Mouse (Mus musculus): Measurements from ENCODE around the gene Gtf2ird1. TPM values are rescaled to one million over a fixed set of nuclear protein-coding genes. Genes with fewer than 3 reads are reported as not detected.
A peak's percentile ranks its signal among the peaks of the same experiment; 100 is the strongest.

Gene Gtf2ird1
- polyA plus RNA-seq, 1 experiment from 2014 or later: 50.9 TPM

GRCm38 (mm10) chr5:134314688-134315622 lies 141.6 kb downstream of the Gtf2ird1 start, which contains the start of gene Gtf2i:
Gene Gtf2i, minus strand, starts transcription at chr5:134314760.
- peaks cover 17% of the 10 kb centered on the region for H3K36me3 ChIP-seq (ENCODE audit: control insufficient read depth, insufficient read depth, low read length)
- WGBS: under 1% methylated on average over 40 of the region's 40 CpGs
- H3K27me3 ChIP-seq (replicated peaks; ENCODE audit: control insufficient read depth, insufficient read depth, low read length): no peaks in the 10 kb centered on the region
- peak within 1 kb of the TSS; percentile 99 for H3K27ac ChIP-seq (ENCODE audit: low read depth, low read length)
- no peaks in the 10 kb centered on the region for H3K9me3 ChIP-seq (replicated peaks; ENCODE audit: control insufficient read depth, low read length)
- H3K4me3 ChIP-seq (ENCODE audit: low read depth, low read length): peak within 1 kb of the TSS; percentile 89
- H3K9ac ChIP-seq (ENCODE audit: low read length): peak within 1 kb of the TSS; percentile 100
- DNase-seq (ENCODE audit: low spot score) (peak; percentile 99), ATAC-seq (peak; percentile 92)
- H3K4me1 ChIP-seq (ENCODE audit: control insufficient read depth, insufficient read depth, low read length): peaks cover 17% of the 10 kb centered on the region
- peak within 1 kb of the TSS; percentile 74 for H3K4me2 ChIP-seq (ENCODE audit: low read length)

- ATAC-seq: peak; percentile 40
- Histone ChIP-seq H3K9me3 (replicated peaks; ENCODE audit: control insufficient read depth, low read length) (no peaks in the 10 kb centered on the region), H3K4me2 (ENCODE audit: low read length) (peak overlapping the region; percentile 74), H3K27ac (ENCODE audit: low read depth, low read length) (peak overlapping the region; percentile 99), H3K9ac (ENCODE audit: low read length) (peak overlapping the region; percentile 100), H3K4me1 (ENCODE audit: control insufficient read depth, insufficient read depth, low read length) (peaks cover 17% of the 10 kb centered on the region), H3K4me3 (ENCODE audit: low read depth, low read length) (peak overlapping the region; percentile 89), H3K36me3 (ENCODE audit: control insufficient read depth, insufficient read depth, low read length) (peaks cover 25% of the 10 kb centered on the region), H3K27me3 (replicated peaks; ENCODE audit: control insufficient read depth, insufficient read depth, low read length) (no peaks in the 10 kb centered on the region)
- no peak for DNase-seq (ENCODE audit: low spot score)
- under 1% methylated on average over 49 of the region's 64 CpGs for WGBS
These were observed 142.3 kb downstream of the Gtf2ird1 start for GRCm38 (mm10) chr5:134314068-134314674.

GRCm38 (mm10) chr5:134313451-134314067 lies 143.0 kb downstream of the Gtf2ird1 start:
- peak overlapping the region; percentile 100 for H3K9ac ChIP-seq (ENCODE audit: low read length)
- peak; percentile 98 for DNase-seq (ENCODE audit: low spot score)
- WGBS: 1% methylated on average over 61 of the region's 68 CpGs
- peak overlapping the region; percentile 74 for H3K4me2 ChIP-seq (ENCODE audit: low read length)
- no peaks in the 10 kb centered on the region for H3K27me3 ChIP-seq (replicated peaks; ENCODE audit: control insufficient read depth, insufficient read depth, low read length)
- peak overlapping the region; percentile 89 for H3K4me3 ChIP-seq (ENCODE audit: low read depth, low read length)
- H3K4me1 ChIP-seq (ENCODE audit: control insufficient read depth, insufficient read depth, low read length): peaks cover 17% of the 10 kb centered on the region
- H3K9me3 ChIP-seq (replicated peaks; ENCODE audit: control insufficient read depth, low read length): no peaks in the 10 kb centered on the region
- peak; percentile 74 for ATAC-seq
- peak overlapping the region; percentile 99 for H3K27ac ChIP-seq (ENCODE audit: low read depth, low read length)
- H3K36me3 ChIP-seq (ENCODE audit: control insufficient read depth, insufficient read depth, low read length): peaks cover 26% of the 10 kb centered on the region

GRCm38 (mm10) chr5:134312691-134313450 lies 143.6 kb downstream of the Gtf2ird1 start:
- DNase-seq (ENCODE audit: low spot score): peak; percentile 34
- 2% methylated on average over 19 of the region's 19 CpGs for WGBS
- Histone ChIP-seq H3K36me3 (ENCODE audit: control insufficient read depth, insufficient read depth, low read length) (peaks cover 30% of the 10 kb centered on the region), H3K4me1 (ENCODE audit: control insufficient read depth, insufficient read depth, low read length) (peaks cover 17% of the 10 kb centered on the region), H3K27ac (ENCODE audit: low read depth, low read length) (peak overlapping the region; percentile 99), H3K4me3 (ENCODE audit: low read depth, low read length) (peak overlapping the region; percentile 89), H3K4me2 (ENCODE audit: low read length) (peak overlapping the region; percentile 74), H3K27me3 (replicated peaks; ENCODE audit: control insufficient read depth, insufficient read depth, low read length) (no peaks in the 10 kb centered on the region), H3K9me3 (replicated peaks; ENCODE audit: control insufficient read depth, low read length) (no peaks in the 10 kb centered on the region), H3K9ac (ENCODE audit: low read length) (peak overlapping the region; percentile 100)
- ATAC-seq: no peak

- Histone ChIP-seq H3K9me3 (replicated peaks; ENCODE audit: control insufficient read depth, low read length) (no peaks in the 10 kb centered on the region), H3K36me3 (ENCODE audit: control insufficient read depth, insufficient read depth, low read length) (peaks cover 36% of the 10 kb centered on the region), H3K27me3 (replicated peaks; ENCODE audit: control insufficient read depth, insufficient read depth, low read length) (no peaks in the 10 kb centered on the region), H3K27ac (ENCODE audit: low read depth, low read length) (no peak overlapping the region), H3K4me1 (ENCODE audit: control insufficient read depth, insufficient read depth, low read length) (peaks cover 16% of the 10 kb centered on the region), H3K4me3 (ENCODE audit: low read depth, low read length) (peak overlapping the region; percentile 89; the same call in 1 of the 2 replicates), H3K9ac (ENCODE audit: low read length) (peak overlapping the region; percentile 100), H3K4me2 (ENCODE audit: low read length) (peak overlapping the region; percentile 74)
- WGBS: 70% methylated on average over 6 of the region's 6 CpGs
- no peak for ATAC-seq
- no peak for DNase-seq (ENCODE audit: low spot score)
These were observed 144.6 kb downstream of the Gtf2ird1 start for GRCm38 (mm10) chr5:134311894-134312411.

GRCm38 (mm10) chr5:134310201-134310600 lies 146.3 kb downstream of the Gtf2ird1 start:
- Histone ChIP-seq H3K9ac (ENCODE audit: low read length) (no peak overlapping the region), H3K4me2 (ENCODE audit: low read length) (no peak overlapping the region), H3K4me1 (ENCODE audit: control insufficient read depth, insufficient read depth, low read length) (peaks cover 6% of the 10 kb centered on the region), H3K36me3 (ENCODE audit: control insufficient read depth, insufficient read depth, low read length) (peaks cover 44% of the 10 kb centered on the region), H3K27ac (ENCODE audit: low read depth, low read length) (no peak overlapping the region; the same call in 1 of the 2 replicates), H3K9me3 (replicated peaks; ENCODE audit: control insufficient read depth, low read length) (no peaks in the 10 kb centered on the region), H3K27me3 (replicated peaks; ENCODE audit: control insufficient read depth, insufficient read depth, low read length) (no peaks in the 10 kb centered on the region), H3K4me3 (ENCODE audit: low read depth, low read length) (no peak overlapping the region)
- DNase-seq (ENCODE audit: low spot score) (no peak), ATAC-seq (no peak)
- 93% methylated on average over 9 of the region's 9 CpGs for WGBS

GRCm38 (mm10) chr5:134309345-134309744 lies 147.2 kb downstream of the Gtf2ird1 start:
- H3K4me2 ChIP-seq (ENCODE audit: low read length): no peak overlapping the region
- H3K36me3 ChIP-seq (ENCODE audit: control insufficient read depth, insufficient read depth, low read length): peaks cover 50% of the 10 kb centered on the region
- 100% methylated on average over 1 of the region's 1 CpGs for WGBS
- H3K27me3 ChIP-seq (replicated peaks; ENCODE audit: control insufficient read depth, insufficient read depth, low read length): no peaks in the 10 kb centered on the region
- H3K27ac ChIP-seq (ENCODE audit: low read depth, low read length): no peak overlapping the region
- H3K4me3 ChIP-seq (ENCODE audit: low read depth, low read length): no peak overlapping the region
- no peak for ATAC-seq
- no peaks in the 10 kb centered on the region for H3K9me3 ChIP-seq (replicated peaks; ENCODE audit: control insufficient read depth, low read length)
- peaks cover 6% of the 10 kb centered on the region for H3K4me1 ChIP-seq (ENCODE audit: control insufficient read depth, insufficient read depth, low read length)
- no peak for DNase-seq (ENCODE audit: low spot score)
- H3K9ac ChIP-seq (ENCODE audit: low read length): no peak overlapping the region

Data from forebrain, embryonic 14.5 days (tissue).